Mouse (Mus musculus) neural tube, embryonic 10.5 days (tissue): ENCODE measurements around the gene Srsf10.

Experiments used
- DNase-seq: peaks from one replicate; pipeline ENCODE4 v3.0.0-alpha.2; 2017; ENCODE audit warnings: low spot score; ENCODE audit errors: extremely low spot score

Gene Srsf10

DNA sequence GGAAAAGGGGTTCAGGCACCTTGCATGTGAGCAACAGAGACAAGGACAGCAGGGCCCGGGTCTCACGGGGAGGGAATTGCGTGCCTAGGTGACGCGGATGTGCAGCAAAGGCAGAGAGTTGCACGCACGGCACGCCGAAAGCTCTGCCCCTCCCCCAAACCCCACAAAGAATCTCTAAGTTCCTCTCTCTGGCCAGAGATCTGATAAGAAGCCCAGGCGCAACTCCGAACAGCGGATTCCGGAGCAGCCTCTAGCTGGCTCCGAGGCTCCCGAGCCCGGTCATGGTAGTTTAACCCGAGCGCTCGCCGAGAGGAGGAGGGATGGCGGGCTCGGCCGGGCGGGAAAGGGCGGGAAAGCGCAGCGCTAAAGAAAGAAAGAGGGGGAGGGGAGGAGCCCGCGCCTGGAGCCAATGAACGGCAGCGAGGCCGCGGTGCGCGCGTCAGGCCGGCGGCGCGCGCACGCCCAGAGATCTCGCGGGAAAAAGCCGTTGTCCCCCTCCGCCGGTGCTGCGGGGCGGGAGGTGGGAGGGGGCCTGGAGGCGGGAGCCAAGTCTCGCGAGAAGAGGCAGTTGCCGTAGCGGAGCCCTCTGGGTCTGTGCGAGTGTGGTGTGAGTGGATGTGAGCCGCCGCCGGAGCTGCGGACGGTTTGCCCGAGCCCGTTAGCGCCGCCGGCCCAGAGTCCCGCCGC lies at the start of gene Srsf10:
Gene Srsf10 (plus strand): TSS at position 212 of the 687 bp plus-strand sequence.
- peak; percentile 98 for DNase-seq

DNA sequence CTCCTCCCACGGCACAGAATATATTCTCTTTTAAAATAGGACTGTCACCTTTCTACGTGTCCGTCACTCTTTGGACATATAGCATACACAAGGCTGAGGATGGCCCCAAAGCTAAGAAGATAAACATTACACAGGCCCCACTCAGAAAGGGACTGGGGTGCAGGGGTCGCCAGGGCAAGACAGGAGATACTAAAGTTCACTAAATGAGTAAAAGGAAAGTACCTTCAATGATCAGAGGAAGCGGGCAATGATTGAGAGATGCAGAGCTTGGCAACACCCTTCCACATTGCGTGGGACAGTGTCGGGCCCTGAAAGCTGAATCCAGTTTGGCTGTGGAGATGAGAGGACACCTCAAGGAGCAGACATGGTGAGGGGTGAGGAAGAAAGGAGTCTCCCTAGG lies 40.7 kb upstream of the Srsf10 start:
- no peak for DNase-seq

DNA sequence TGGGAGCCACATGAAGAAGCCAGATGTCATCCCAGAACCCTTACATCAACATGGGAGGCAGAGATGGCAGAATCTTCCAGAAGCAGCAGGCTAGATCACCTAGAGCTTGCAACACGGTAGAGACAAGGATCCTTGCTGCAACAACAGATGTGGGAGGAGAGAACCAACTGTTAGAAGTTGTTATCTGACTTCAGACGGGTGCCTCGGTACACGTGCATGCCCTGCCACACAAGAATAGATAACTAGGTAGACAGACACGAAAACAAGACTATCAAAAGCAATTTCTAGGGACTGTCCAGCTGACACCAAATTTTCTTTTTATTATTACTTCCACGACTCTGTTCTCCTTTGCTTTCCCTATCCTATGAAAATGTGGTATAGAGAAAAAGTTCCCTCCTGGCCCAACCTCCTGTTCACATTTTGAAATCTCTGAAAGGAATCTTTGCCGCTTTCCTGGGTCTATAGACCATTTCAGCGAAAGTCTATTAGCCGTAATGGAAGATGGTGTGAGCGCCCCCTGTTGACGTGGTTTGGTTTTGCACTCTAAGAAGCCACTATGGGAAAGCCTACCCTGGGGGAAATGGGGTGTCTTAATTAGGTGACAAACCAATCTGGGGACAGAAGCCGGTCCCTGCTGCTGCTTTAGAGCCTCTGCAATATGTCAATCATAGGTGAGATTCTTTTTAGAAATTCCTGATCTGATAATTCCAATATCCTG lies 38.5 kb upstream of the Srsf10 start:
- peak; percentile 41 for DNase-seq

DNA sequence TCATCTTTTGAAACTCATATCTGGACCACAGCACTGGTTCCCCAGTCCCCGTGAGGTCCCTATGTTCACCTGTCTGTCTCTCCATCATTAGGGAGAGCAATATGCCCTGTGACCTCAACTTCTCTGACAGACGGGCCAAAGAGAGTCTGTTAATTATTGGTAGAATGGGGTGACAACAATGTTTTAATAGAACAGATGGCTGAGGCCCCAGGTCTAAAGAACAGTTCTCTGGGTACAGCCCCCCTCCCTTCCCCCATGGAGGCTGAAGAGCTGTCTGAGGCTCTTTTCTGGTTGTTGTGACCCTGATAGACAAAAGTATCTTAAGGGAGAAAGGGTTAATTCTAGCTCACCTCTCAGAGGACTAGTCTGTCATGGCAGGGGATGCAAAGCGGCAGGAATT lies 37.2 kb upstream of the Srsf10 start:
- no peak for DNase-seq

DNA sequence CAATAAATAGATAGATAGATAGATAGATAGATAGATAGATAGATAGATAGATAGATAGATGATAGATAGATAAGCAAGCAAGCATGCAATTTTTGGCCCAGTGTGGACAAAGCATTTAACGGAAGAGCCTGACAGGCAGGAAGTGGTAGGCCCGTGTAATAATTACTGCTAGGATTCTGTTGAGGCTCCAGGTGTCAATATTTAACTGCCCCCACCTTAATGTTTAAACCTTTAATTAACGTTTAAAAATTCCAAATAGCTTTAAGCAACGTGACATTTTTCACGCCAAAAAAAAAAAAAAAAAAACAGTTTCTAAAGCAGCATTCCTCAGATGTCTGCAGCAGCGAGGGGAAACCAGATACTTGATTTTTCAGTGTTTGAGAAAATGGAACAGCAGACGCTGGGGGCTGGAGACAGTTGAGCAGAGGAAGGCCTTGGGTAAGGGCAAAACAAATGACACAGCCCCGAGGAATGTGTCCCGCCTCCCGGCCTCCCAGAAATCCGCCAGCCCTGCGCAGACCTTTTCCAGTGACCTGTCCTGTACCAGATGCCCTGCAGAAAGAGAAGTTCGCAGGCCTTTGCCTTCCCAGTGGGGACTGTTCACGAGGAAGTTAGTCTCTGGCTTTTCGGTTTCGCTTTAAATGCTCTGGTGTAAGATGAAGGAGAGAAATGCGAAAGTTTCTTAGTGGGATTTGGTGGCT lies 35.6 kb upstream of the Srsf10 start:
- DNase-seq = peak; percentile 21

- DNase-seq = no peak
Measured at GRCm38 (mm10) chr4:135821772-135822171, 33.8 kb upstream of the Srsf10 start.

GRCm38 (mm10) chr4:135823298-135823697 lies 32.2 kb upstream of the Srsf10 start:
- DNase-seq = no peak

GRCm38 (mm10) chr4:135824254-135824653 lies 31.3 kb upstream of the Srsf10 start:
- DNase-seq = no peak

GRCm38 (mm10) chr4:135828491-135828890 lies 27.1 kb upstream of the Srsf10 start:
- DNase-seq = peak; percentile 49

GRCm38 (mm10) chr4:135832070-135832469 lies 23.5 kb upstream of the Srsf10 start:
- DNase-seq = no peak

GRCm38 (mm10) chr4:135833301-135834123 lies 22.0 kb upstream of the Srsf10 start:
- no peak for DNase-seq

GRCm38 (mm10) chr4:135834124-135834717 lies 21.3 kb upstream of the Srsf10 start:
- no peak for DNase-seq

DNA sequence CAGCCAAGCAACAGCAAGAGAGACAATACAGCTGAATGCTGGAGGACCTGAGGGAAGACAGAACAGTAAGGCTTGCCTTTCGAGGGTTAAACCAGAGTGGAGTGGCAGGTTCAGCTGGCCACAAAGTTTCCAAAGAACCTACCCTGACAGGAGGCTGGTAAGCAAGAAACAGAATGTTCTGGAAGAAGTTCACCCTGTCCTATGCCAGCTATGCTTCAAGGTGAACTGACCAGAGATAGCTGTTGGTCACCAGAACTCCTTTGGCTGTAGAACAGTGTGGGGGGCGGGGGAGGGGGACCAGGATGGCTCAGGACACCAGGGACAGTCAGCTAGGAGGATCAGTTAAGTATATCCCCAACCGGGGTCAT lies 16.6 kb upstream of the Srsf10 start:
- DNase-seq = no peak

DNA sequence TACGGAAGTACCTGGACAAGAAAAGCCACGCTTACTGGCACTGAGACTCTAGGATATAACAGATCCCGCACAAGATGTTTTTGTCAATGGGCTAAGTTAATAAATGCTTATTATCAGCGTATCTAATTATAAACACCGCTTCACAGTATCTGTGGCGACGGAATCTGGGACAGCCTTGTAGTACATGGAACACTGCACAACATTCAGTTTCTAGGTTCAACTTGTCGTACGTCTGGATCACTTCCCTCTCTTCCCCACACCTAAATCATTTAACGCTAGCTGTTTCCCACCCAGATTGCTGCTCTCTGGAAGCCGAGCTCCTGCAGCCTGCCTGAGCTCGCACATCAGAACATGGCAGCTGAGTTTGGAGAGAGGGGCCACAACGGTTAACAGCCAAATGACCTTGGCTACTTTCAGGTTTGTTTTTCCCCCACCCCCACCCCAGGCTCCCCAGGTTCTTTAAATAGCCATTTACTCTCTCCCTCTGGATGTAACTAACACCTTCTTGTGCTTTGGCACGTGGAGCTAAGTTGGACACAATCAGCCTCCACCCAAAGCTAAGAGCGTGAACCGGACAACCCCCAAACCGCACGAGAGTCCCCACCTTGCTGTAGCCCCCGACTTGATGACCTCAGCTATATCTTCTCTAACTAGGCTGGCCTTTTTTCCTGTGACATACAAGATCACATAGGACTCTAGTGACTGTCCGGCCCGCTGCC lies 16.1 kb upstream of the Srsf10 start:
- DNase-seq = no peak

DNA sequence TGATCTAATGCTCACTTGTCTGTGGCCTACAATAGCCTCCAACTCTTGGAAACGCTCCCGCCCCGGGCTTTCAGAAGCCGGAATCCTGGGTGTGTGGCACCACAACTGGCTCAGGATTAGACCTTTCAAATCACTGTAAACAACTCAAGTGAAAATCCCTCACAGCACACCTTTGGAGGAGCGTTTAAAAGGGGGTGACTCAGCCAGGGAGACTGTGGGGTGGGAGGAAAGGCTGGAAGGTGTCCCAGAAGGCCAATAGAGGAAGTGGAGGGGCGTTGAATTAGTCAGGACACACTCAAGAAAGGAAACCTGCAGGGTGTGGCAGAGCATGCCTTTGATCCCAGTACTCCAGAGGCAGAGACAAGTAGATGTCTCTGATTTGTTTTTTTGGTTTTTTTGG lies 11.1 kb upstream of the Srsf10 start:
- no peak for DNase-seq

GRCm38 (mm10) chr4:135847581-135847980 lies 8.0 kb upstream of the Srsf10 start:
- DNase-seq = no peak

- DNase-seq = no peak
Measured at GRCm38 (mm10) chr4:135850411-135851095, 5.0 kb upstream of the Srsf10 start.

- no peak for DNase-seq
Measured at GRCm38 (mm10) chr4:135851942-135852341, 3.6 kb upstream of the Srsf10 start.

DNA sequence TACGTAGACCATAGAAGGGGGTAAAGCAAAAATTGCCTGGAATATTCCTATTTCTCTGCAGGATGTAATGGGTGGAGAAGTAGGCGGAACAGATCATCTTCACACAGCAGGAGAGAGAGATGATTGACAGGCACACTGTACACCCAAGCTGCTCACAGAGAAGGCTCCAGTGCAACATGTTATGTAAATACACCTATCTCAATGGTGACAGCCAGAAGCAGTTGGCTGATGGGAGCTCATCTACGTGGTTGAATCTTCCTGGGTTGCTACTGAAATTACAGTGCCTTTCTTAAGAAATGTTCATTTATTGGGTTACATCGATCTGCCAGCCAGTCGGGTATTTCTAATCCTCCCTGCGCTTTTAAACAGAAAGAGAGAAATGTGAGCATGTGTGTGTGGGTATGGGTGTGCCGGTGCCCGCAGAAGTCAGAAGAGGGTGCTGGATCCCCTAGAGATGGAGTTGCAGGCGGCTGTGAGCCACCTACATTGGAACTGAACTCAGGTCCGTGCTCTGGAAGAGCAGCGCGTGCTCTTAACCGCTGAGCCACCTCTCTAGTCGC lies 1.5 kb upstream of the Srsf10 start:
- DNase-seq = peak; percentile 11

DNA sequence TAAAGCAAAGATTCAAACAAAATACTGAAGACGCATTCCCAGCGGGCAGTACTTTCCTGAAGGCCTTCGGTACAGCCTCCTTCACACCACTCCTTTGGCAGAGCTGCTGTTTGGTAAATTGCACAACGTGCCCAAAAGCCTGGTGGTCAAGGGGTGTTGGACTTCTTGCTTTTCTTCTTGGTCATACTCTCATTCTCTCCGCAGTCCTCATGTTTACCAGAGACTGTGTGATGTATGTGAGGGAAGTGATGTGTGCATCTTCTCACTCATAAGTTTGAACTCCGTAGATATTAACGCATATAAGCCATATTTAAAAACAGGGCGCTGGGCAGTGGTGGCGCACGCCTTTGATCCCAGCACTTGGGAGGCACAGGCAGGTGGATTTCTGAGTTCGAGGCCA lies 917 bp upstream of the Srsf10 start:
- peak; percentile 31 for DNase-seq
